Mouse (Mus musculus) liver, postnatal 0 days (tissue): ENCODE measurements around the gene Pdzk1ip1. TPM values are rescaled to one million over a fixed set of nuclear protein-coding genes. Genes with fewer than 3 reads are reported as not detected.

ENCODE experiments used
- ATAC-seq: fragments of 200-750 bp; cut with Nextera tagmentation; 2 replicates; pipeline ENCODE4 v1.8.0; 2017; ENCODE audit warnings: mild to moderate bottlenecking, moderate library complexity
- DNase-seq: peaks from one replicate; pipeline ENCODE4 v3.0.0-alpha.2; 2016
- H3K27ac ChIP-seq: fragments of 300-500 bp; sonication (generic); 2 replicates; pipeline ENCODE4 v1.5.1; 2014; ENCODE audit warnings: antibody characterized with exemption, moderate library complexity, mild to moderate bottlenecking, low read depth
- H3K27me3 ChIP-seq: fragments of 300-500 bp; sonication (generic); 2 replicates; pipeline ENCODE4 v1.6.1; 2014; ENCODE audit warnings: low read length, control low read depth, mixed read lengths; ENCODE audit not compliant: insufficient read depth
- H3K36me3 ChIP-seq: fragments of 300-500 bp; sonication (generic); replicated peaks from 2 replicates; pipeline ENCODE4 v1.6.1; 2014; ENCODE audit warnings: mild to moderate bottlenecking, control low read depth, low read length, moderate library complexity, mixed read lengths; ENCODE audit not compliant: insufficient read depth
- H3K4me1 ChIP-seq: fragments of 300-500 bp; sonication (generic); 2 replicates; pipeline ENCODE4 v1.6.1; 2014; ENCODE audit warnings: antibody characterized with exemption, mild to moderate bottlenecking, control low read depth; ENCODE audit not compliant: insufficient read depth
- H3K4me2 ChIP-seq: fragments of 300-500 bp; sonication (generic); 2 replicates; pipeline ENCODE4 v1.6.1; 2014; ENCODE audit warnings: low read depth, mild to moderate bottlenecking, low read length, moderate library complexity, mixed read lengths
- H3K4me3 ChIP-seq: fragments of 300-500 bp; sonication (generic); 2 replicates; pipeline ENCODE4 v1.5.1; 2014; ENCODE audit warnings: low read depth, low read length
- H3K9ac ChIP-seq: fragments of 300-500 bp; sonication (generic); replicated peaks from 2 replicates; pipeline ENCODE4 v1.6.1; 2014; ENCODE audit warnings: mild to moderate bottlenecking, moderate library complexity
- H3K9me3 ChIP-seq: fragments of 300-500 bp; sonication (generic); 2 replicates; pipeline ENCODE4 v1.6.1; 2016; ENCODE audit warnings: mild to moderate bottlenecking, control low read depth, low read length, mixed read lengths
- CTCF ChIP-seq: sonication (generic); IDR thresholded peaks from 2 replicates; pipeline ENCODE4 v1.5.1; 2016; ENCODE audit warnings: antibody characterized with exemption, low read depth
- EP300 ChIP-seq: IDR thresholded peaks from 2 replicates; pipeline ENCODE4 v1.6.1; 2016; ENCODE audit warnings: antibody characterized with exemption, low read depth, mild to moderate bottlenecking
- WGBS: fragments of 180-500 bp; shearing (Covaris S2); extraction: QIAGEN DNeasy Blood & Tissue Kit; methylation state at CpG from one replicate; pipeline ENCODE4 v1.1.7; 2014; ENCODE audit not compliant: insufficient replicate concordance; 5-methylcytosine and 5-hydroxymethylcytosine counted together
- polyA plus RNA-seq: library from polyadenylated mRNA; unstranded; fragments of >200 nt; fragmentation: Nextera tagmentation; extraction: Ambion mirVana; gene quantifications from 2 replicates; pipeline ENCODE4 v1.2.1, GENCODE M21; 2015

Gene Pdzk1ip1
- polyA plus RNA-seq, 1 experiment from 2014 or later, result 18.6 TPM

DNA sequence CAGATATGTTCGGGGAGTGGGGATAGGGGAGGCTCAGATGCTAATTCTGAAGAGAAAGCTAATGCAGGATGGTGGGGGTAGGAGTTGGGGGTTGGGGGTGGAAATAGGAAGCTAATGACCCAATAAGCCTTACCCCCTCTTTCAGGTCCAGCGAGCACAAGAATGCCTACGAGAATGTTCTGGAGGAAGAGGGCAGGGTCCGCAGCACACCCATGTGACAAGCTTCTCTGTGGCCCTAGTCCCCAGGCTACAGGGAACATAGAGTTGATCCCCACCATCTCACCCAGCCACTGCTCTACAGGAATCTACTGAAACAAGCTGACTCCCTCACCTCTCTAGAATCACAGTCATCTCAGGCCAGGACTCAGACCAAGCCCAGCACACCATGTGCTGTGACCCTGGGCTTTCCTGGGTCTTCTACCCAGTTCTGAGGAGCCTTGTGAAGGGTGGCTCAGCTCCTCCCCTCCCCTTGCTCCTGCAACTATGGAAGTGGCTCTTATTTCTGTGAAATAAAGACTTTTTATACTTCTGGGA is 4.9 kb downstream of the Pdzk1ip1 start:
- Histone ChIP-seq H3K9ac (0 out of 2 replicates have a peak overlapping the region, but pooled peaks have one; percentile 6), H3K9me3 (no peaks in the 10 kb centered on the region), H3K27ac (no peak overlapping the region), H3K27me3 (no peaks in the 10 kb centered on the region), H3K4me3 (no peak overlapping the region), H3K4me2 (peak overlapping the region; percentile 91; the same call in 1 of the 2 replicates), H3K4me1 (peaks cover 50% of the 10 kb centered on the region), H3K36me3 (no peaks in the 10 kb centered on the region)
- no peak for TF ChIP-seq EP300
- no peak for TF ChIP-seq CTCF
- DNase-seq (no peak), ATAC-seq (no peak)
- WGBS, result 86% methylated on average over 4 of the region's 4 CpGs

GRCm38 (mm10) chr4:115094056-115094455 is 5.5 kb downstream of the Pdzk1ip1 start:
- ATAC-seq, result no peak
- DNase-seq, result no peak
- Histone ChIP-seq H3K27me3 (no peaks in the 10 kb centered on the region), H3K4me3 (no peak overlapping the region), H3K4me1 (peaks cover 44% of the 10 kb centered on the region), H3K4me2 (peak overlapping the region; percentile 91), H3K9me3 (no peaks in the 10 kb centered on the region), H3K9ac (no peak overlapping the region), H3K27ac (peak overlapping the region; percentile 83), H3K36me3 (no peaks in the 10 kb centered on the region)
- WGBS, result 73% methylated on average over 2 of the region's 2 CpGs
- TF ChIP-seq CTCF (no peak), EP300 (no peak)

DNA sequence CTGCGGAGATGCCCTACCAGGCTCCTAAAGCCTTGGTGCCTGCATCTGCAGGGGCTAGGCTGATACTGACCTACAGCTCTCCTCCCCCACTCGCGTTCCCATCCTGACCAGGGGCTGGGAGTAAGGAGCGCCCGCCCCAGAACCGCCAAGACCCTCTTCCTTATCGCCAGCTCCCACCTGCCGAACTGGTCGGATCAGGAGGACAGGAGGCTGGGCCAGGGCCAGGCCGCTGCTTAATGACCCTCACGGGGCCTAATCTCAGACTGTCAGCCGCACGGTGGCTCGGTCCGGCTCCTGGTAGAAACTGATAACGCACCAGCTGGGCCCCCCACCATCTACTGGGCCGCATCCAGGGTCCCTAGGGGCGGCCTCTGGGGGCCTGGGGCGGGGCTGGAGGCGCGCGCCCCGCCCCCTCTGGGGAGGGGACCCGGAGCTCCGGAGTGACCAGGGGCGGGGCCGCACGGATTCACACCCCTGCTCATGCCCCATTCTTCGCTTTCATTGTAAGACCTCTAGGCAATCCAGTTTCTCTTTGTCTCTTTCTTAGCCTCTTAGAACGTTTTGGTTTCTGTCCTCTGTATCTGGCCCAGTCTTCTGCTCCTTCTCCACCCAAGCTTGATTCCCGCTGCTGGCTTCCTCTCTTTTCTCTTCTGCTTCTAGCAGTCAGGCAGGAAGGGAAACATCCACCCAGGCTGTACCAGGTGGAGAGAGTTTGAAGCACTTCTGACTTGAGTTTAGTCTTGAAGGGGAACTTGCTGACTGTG is 7.3 kb downstream of the Pdzk1ip1 start:
- Histone ChIP-seq H3K27me3 (no peaks in the 10 kb centered on the region), H3K36me3 (no peaks in the 10 kb centered on the region), H3K4me2 (peak overlapping the region; percentile 91), H3K9me3 (no peaks in the 10 kb centered on the region), H3K9ac (peak overlapping the region; percentile 63), H3K4me1 (peaks cover 38% of the 10 kb centered on the region), H3K27ac (peak overlapping the region; percentile 83), H3K4me3 (peak overlapping the region; percentile 53)
- TF ChIP-seq EP300 (peak; percentile 98), CTCF (no peak)
- ATAC-seq, result peak; percentile 92
- 2% methylated on average over 29 of the region's 31 CpGs for WGBS
- peak; percentile 85 for DNase-seq

DNA sequence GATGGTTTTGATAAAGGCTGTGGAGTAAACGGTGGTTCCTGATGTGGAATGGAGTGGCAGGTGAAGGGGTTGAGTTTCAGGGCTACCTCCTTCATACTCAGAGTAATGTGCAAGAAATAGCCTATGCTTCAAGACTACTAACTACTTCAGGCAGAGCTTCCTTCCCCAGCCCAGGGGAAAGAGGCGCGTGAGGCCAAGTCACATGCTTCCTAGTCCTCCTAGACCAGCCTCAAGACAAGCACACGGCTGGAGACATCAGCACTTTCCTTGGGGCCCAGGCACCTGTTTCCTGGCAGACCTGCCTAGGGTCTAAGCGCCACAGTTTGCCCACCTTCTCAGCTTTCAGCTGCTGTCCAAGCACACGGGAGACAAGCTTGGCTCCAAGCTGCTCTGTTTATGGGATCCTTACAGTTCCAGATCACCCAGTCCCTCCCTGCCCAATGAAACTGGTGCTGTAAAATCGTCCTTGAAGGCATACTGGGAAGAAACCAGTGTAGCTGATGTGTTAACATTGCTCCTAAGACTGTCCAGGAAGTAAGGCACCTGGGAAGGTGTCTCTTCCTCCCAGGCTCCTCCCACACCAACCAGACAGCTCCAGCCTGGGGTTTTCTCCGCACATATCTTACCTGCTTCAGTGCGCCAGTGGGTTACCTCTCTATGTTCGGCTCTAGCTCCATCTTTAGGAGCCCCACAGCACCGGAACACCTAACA is 8.1 kb downstream of the Pdzk1ip1 start:
- peak overlapping the region; percentile 63 for H3K9ac ChIP-seq
- ATAC-seq, result peak; percentile 15

GRCm38 (mm10) chr4:115097146-115097496 is 8.6 kb downstream of the Pdzk1ip1 start:
- ATAC-seq, result no peak
- peak overlapping the region; percentile 83 for H3K27ac ChIP-seq

More for the DNA sequence above, 8.1 kb downstream of the Pdzk1ip1 start:
- peak overlapping the region; percentile 53 for H3K4me3 ChIP-seq
- H3K9me3 ChIP-seq, result no peaks in the 10 kb centered on the region
- H3K4me1 ChIP-seq, result peaks cover 38% of the 10 kb centered on the region
- 7% methylated on average over 11 of the region's 11 CpGs for WGBS
- no peaks in the 10 kb centered on the region for H3K36me3 ChIP-seq
- no peaks in the 10 kb centered on the region for H3K27me3 ChIP-seq
- peak overlapping the region; percentile 83 for H3K27ac ChIP-seq
- no peak for TF ChIP-seq CTCF
- no peak for TF ChIP-seq EP300
- DNase-seq, result no peak
- H3K4me2 ChIP-seq, result peak overlapping the region; percentile 91

DNA sequence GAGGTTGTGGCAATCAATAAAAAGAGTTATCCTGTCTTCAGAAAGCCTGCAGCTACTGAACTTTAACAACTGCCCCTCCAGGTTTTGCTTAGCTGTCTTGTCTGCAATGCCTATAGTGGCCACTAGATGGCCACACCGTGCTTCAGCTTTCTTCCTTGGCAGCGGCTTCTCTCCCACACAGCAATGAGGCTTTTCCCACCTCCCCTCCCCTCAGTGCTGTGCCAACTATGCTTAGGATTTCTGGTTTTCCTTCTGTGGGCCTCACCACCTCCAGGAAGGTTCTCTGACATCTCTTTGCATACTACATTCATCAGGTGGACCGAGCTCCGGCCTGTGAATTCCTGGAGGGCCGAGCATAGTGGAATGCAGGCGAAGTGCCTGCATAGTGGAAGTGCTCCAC is 13.2 kb downstream of the Pdzk1ip1 start:
- peaks cover 4% of the 10 kb centered on the region; the same call in 1 of the 2 replicates for H3K4me1 ChIP-seq
- DNase-seq (peak; percentile 79), ATAC-seq (peak; percentile 29; the same call in 1 of the 2 replicates)
- H3K36me3 ChIP-seq, result no peaks in the 10 kb centered on the region
- no peak overlapping the region for H3K9ac ChIP-seq
- no peaks in the 10 kb centered on the region for H3K27me3 ChIP-seq
- TF ChIP-seq EP300, result no peak
- peak; percentile 97 for TF ChIP-seq CTCF
- no peak overlapping the region for H3K27ac ChIP-seq
- no peak overlapping the region for H3K4me3 ChIP-seq
- H3K4me2 ChIP-seq, result no peak overlapping the region
- no peaks in the 10 kb centered on the region for H3K9me3 ChIP-seq
- 47% methylated on average over 6 of the region's 6 CpGs for WGBS

More at GRCm38 (mm10) chr4:115097146-115097496, 8.6 kb downstream of the Pdzk1ip1 start:
- H3K9me3 ChIP-seq, result no peaks in the 10 kb centered on the region
- H3K4me1 ChIP-seq, result peaks cover 38% of the 10 kb centered on the region
- no peaks in the 10 kb centered on the region for H3K27me3 ChIP-seq
- peak overlapping the region; percentile 3 for H3K9ac ChIP-seq
- H3K36me3 ChIP-seq, result no peaks in the 10 kb centered on the region
- under 1% methylated on average over 6 of the region's 6 CpGs for WGBS
- H3K4me3 ChIP-seq, result peak overlapping the region; percentile 53
- DNase-seq, result peak; percentile 56
- peak overlapping the region; percentile 91 for H3K4me2 ChIP-seq
- peak; percentile 76 for TF ChIP-seq CTCF
- no peak for TF ChIP-seq EP300
